Mouse (Mus musculus): ENCODE data around the gene Nyap1.
"Not testable (repeated sequence)": the region's sequence is repeated elsewhere in the genome, so short reads cannot be mapped to it uniquely, and the experiment has no call there.

The Nyap1 gene

DNA sequence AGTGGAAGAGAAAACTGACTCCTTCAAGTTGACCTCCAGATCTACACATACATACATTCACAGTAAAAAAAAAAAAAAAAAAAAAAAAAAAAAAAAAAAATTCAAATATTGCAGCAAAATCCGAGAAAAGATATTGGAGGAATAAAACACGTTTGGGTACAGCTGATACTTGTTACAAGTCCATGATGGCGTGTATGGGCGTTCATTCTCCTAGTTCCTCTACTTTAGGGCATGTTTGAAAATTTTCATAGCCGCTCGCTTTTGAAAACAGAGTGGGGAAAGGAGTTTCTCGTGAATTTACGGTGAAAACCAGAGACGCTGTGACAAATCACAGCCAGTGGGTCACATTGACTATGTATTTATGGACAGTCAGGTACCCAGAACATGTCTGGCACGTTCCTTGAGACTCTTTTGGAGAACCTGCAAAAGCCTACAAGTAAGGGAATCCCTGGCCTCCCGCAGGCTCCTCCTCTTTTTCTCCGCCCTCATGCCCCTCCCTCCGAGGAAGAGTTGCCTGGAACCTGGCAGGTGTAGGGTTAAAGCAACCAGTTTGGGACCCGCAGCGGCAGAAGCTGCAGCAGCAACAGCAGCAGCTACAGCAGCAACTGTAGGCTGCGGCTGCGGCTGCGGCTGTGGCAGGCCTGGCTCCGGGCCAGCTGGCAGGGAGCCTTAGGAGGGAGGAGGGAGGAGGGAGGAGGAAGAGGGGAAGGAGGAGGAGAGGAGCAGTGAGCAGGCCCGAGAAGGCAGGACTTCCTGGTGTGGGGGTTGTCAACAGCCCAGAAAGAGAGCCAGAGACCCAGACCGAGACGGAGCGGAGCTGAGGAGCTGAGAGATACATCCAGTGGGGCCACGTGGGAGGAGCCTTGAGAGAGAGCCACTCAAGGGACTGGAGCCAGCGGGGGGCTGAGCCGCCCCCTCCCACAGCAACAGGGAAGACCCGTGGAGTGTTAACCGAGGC lies 4.1 kb upstream of the Nyap1 start, which contains the start of gene Tsc22d4:
Gene Tsc22d4 (plus strand): TSS at position 517 of the 958 bp plus-strand sequence.
- peak; percentile 95 for DNase-seq (ENCODE audit: low read depth, low spot score)

DNA sequence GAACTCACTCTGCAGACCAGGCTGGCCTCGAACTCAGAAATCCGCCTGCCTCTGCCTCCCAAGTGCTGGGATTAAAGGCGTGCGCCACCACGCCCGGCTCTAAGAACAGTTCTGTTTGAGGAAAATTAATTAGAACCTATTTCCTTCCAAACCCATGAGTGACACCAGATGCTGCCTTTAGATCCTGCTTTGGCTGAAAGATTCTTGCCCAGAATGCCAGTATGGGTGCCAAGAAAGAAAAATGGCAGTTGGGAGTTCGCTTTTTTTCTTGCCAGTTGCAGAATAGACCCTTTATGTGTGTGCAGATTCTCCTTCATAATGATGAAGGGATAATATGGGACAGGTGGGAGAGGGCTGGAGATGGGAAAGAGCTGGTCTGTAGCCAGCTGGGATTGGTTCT lies 2.8 kb upstream of the Nyap1 start:
- DNase-seq (ENCODE audit: low read depth, low spot score) = no peak

- no peak for DNase-seq (ENCODE audit: low read depth, low spot score)
Observed at GRCm38 (mm10) chr5:137742836-137743235, 1.4 kb upstream of the Nyap1 start.

- no peak for DNase-seq (ENCODE audit: low read depth, low spot score)
Observed at GRCm38 (mm10) chr5:137742048-137742447, 641 bp upstream of the Nyap1 start.

GRCm38 (mm10) chr5:137740506-137740905 lies 901 bp downstream of the Nyap1 start:
- no peak for DNase-seq (ENCODE audit: low read depth, low spot score)

- no peak for DNase-seq (ENCODE audit: low read depth, low spot score)
Observed at GRCm38 (mm10) chr5:137739471-137739870, 1.9 kb downstream of the Nyap1 start.

- DNase-seq (ENCODE audit: low read depth, low spot score) = peak; percentile 88
Observed at GRCm38 (mm10) chr5:137738516-137738915, 2.9 kb downstream of the Nyap1 start.

DNA sequence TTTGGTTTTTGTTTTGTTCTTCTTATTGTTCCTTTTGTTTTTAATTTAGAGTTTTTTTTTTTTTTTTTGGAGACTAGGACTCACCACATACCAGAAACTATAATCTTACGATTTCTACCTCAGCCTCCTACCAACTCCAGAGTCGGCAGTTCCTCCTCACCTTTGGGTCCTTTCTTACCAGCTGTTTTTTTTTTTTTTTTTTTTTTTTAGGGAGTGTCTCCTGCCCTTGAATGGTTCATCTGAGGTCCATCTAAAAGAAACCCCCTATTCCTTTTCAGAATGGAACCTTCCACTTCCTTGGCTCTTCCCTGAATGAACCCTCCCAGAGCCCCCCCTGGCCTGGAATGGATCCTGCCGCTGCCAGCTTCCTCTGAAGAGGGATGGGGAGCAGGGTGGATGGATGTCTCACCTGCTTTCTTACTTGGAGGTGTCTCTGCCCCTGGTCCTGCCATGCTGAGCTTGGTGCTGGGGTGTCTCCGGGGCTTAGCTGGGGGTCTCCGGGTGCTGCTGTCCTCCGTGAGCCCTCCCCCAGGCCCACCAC lies 3.9 kb downstream of the Nyap1 start:
- no peak for DNase-seq (ENCODE audit: low read depth, low spot score)

GRCm38 (mm10) chr5:137734289-137735061 lies 6.9 kb downstream of the Nyap1 start:
- DNase-seq (ENCODE audit: low read depth, low spot score) = no peak

GRCm38 (mm10) chr5:137733638-137734288 lies 7.6 kb downstream of the Nyap1 start:
- DNase-seq (ENCODE audit: low read depth, low spot score) = no peak

DNA sequence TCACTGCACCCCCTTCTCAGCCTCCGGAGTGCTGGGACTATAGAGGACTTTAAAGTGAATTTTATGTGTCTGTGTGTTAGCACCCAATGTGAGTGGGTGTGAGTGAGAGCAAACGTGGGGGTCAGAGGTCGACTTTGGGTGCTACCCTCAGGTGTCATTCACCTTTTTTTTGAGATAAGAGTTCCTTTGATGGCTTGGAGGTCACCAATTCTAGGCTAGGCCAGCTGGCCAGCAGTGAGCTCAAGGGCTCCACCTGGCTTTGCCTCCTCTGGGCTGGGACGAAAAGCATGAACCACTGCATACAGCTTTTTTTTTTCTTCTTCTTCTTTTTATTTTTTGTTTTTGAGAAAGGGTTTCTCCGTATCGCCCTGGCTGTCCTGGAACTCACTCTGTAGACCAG lies 14.6 kb downstream of the Nyap1 start:
- DNase-seq (ENCODE audit: low read depth, low spot score) = no peak

GRCm38 (mm10) chr5:137723840-137724239 lies 17.6 kb downstream of the Nyap1 start:
- no peak for DNase-seq (ENCODE audit: low read depth, low spot score)

DNA sequence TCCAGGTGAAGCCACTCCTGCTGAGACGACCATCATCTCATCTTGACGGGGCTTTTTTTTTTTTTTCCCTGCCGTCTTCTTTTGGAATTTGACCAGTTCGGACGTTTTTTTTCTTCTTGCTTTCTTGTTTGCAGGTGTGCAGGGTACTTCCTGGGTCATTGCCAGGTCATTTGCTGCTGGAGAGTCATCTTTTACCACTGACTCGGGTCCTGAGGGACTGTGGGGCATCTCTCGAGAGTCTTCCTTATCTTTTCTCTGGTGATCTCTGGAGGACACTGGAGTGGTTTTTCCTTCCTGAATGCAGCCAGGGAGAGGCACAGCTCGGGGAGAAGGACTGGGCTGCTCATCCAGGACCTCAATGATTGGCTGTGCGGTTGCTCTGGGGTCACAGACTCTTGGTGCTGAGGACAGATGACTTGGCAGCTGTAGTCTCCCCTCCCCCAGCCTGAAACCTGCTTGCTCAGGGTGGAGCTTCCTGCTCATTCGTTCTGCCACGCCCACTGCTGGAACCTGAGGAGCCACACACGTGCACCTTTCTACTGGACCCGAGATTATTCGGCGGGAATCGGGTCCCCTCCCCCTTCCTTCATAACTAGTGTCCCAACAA lies 20.7 kb downstream of the Nyap1 start:
- not testable (repeated sequence) for DNase-seq (ENCODE audit: low read depth, low spot score)

GRCm38 (mm10) chr5:137719088-137719487 lies 22.3 kb downstream of the Nyap1 start:
- peak; percentile 69 for DNase-seq (ENCODE audit: low read depth, low spot score)

DNA sequence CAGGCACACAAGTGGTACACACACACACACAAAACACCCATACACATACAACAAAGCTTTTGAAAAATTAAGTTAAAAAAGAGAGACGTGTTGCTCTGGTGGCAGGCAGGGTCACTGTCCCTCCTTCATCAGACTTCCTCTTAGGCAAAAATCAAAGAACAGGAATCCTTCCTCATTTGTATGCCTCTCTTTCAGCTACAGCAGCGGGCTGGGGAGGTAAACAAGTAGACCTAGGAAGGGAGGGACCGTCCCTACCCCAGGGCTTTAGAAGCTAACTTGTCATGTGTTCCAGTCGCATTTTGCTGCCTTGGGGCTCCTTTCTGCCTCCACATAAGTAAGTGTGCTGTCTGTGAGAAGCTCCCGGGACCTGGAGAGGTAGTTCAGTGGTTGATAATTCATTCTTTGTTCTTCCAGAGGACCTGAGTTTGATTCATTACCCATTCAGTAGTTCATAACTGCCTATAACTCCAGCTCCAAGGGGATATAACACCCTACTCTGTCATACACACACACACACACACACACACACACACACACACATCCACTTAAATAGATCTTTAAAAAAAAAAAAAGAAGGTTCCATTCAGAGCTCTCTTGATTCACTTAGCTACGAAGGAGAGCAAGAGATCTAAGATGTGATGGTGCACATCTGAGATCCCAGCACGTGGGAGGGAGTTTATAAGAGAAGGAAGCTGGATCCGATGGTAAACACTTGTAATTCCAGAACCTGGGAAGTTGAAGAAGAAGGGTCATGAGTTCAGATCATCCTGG lies 23.2 kb downstream of the Nyap1 start:
- DNase-seq (ENCODE audit: low read depth, low spot score) = no peak

DNA sequence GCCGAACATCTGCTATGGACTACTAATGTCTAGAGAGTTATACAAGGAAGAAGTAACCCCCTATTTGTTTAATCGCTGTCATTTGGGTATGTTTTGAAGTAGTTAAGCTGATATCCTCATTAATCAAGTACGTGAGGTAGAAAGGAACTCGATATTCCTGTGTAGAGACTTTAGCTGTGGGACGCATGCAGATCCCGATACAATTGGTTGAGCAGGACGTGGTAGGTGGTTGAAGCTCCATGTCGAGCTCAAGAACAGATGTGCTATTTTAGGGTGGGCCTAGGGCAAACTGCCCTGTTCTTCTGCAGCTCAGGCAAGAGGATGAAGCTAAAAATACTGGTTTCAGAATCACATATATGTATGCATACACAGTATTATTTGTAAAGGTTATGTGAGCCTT lies 25.7 kb downstream of the Nyap1 start:
- DNase-seq (ENCODE audit: low read depth, low spot score) = no peak

DNA sequence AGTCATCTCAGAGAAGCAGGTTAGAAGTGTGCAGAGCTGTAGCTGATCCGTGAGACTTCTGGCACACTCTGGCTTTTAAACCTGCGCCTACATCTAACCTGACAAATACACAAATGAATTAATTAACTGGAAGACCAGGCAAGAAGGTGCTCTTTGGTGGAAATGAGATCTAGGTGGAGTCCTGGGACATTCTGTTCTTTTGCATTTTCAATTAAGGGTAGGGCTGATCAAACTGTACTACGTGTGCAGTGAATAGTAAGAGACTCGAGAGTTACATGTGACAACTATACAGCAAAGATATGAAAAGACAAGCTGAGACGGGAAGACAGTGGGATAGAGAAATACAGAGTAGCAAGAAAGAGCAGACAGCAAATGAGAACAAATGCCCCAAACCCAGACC lies 28.0 kb downstream of the Nyap1 start:
- no peak for DNase-seq (ENCODE audit: low read depth, low spot score)

DNA sequence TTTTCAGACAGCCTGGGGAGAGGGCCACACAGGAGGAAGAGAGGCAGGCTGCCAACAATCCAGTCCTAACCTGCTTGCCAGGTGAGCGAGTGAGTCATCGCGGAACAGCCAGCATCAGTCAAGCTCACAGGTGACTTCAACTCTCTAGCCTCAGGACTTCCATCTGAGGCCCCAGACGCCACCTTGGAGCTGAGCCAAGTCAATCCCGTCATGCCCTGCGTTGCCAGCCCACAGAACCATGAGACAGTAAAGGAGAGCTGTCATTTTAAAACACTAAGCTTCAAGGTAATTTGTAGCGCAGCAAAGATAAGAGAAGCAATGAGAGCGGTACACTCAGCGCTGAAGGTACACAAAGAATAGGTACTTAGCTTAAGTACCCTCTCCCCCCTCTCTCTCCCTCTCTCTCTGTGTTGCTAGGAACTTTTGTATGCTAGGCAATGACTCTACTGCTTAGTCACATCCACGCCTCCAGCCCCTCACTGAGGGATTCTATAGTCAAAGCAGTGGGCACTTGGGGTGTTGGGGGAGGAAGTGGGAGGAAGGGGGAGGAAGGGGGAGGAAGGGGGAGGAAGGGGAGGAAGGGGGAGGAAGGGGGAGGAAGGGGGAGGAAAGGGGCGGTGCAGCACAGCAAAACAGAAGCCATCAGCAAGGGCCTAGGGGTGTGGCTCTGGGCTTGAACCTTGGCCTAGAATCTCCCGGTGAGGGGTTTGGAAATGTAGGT lies 34.3 kb downstream of the Nyap1 start:
- DNase-seq (ENCODE audit: low read depth, low spot score) = peak; percentile 53

GRCm38 (mm10) chr5:137705242-137705641 lies 36.2 kb downstream of the Nyap1 start:
- DNase-seq (ENCODE audit: low read depth, low spot score) = no peak

DNA sequence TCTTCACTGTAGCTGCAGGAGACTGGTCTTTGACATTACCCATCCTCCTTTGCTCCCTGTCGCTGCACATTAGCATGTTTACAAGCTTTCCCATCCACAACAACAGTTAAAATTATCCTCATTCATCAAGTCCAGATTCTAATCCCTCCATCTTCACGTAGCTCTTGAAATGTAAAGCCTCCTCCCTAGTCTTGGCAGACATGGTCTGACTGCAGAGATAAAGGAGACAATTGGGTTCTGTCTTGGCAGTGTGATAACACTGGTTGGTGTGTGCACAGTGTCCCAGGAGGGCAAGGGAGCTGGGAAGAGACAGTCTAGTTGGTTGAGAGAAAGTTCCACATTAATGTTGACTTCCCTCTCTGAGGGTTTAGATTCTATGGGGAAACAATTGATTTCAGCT lies 41.6 kb downstream of the Nyap1 start:
- no peak for DNase-seq (ENCODE audit: low read depth, low spot score)
